In genomic region chr9:115611713-115612112, GRCm38 (mm10) we compare ENCODE assay signal across 16 mouse cellular contexts.
DNase-seq lines count a peak whose midpoint lies in the region; ATAC-seq and TF ChIP-seq lines count a peak whose summit lies in the region.
"Had no signal": no experiment of that assay in that cellular context is flagged by ENCODE, and none has a peak within 500 bp of the region (broad histone marks: within the 10 kb centered on the region; RNA-seq: fewer than 3 reads in every experiment).

No protein-coding gene starts in this region.

- TF ChIP-seq POLR2A in bone marrow, adult 2 months (IDR thresholded peaks at IDR 0.05; ENCODE audit: borderline replicate concordance, control insufficient read depth, low read depth, low read length): no peak

- H3K36me3 ChIP-seq in midbrain, embryonic 15.5 days (replicated peaks): no peaks in the 10 kb centered on the region

- no peak overlapping the region for H3K4me3 ChIP-seq in bone marrow, adult 2 months (replicated peaks; ENCODE audit: control insufficient read depth, low read depth, low read length)
- H3K4me3 ChIP-seq in midbrain, embryonic 15.5 days: no peak overlapping the region
- H3K4me3 ChIP-seq: forebrain, embryonic 13.5 days; heart, adult 2 months; myocyte had no signal

- H3K4me1 ChIP-seq in bone marrow, adult 2 months (ENCODE audit: control insufficient read depth, insufficient read depth, low read length): peaks cover 11% of the 10 kb centered on the region
- no peaks in the 10 kb centered on the region for H3K4me1 ChIP-seq in midbrain, embryonic 15.5 days
- H3K4me1 ChIP-seq: forebrain, embryonic 13.5 days had no signal

- DNase-seq in spleen, postnatal 36 days (ENCODE audit: low spot score in 2 of 2): peak; percentile 70 to 74
- no peak for DNase-seq in spleen, postnatal 14 days (ENCODE audit: low spot score in 2 of 2)
- DNase-seq in natural killer cell, adult 2 months (ENCODE audit: low spot score in 2 of 2): peak; percentile 45 to 67
- peak; percentile 35 for DNase-seq in thymus, postnatal 4 days
- no peak for DNase-seq in left cerebral cortex, postnatal 4 days
- no peak for DNase-seq in adrenal gland, postnatal 14 days
- DNase-seq: cerebellum, adult 11 months; heart, adult 2 months; heart, postnatal 10 days; kidney, postnatal 14 days; lung, embryonic 14.5 days; right cerebral cortex, postnatal 4 days had no signal

- no peak for ATAC-seq in midbrain, embryonic 15.5 days (replicated peaks)
- ATAC-seq: forebrain, embryonic 13.5 days had no signal

- H3K9ac ChIP-seq in midbrain, embryonic 15.5 days: no peak overlapping the region
- H3K9ac ChIP-seq: forebrain, embryonic 13.5 days; lung, embryonic 14.5 days had no signal

- intact Hi-C loops in left cerebral cortex, postnatal 4 days (cut with DNase I): no loop called here

- H3K4me2 ChIP-seq in midbrain, embryonic 15.5 days: no peak overlapping the region
- H3K4me2 ChIP-seq: forebrain, embryonic 13.5 days; lung, embryonic 14.5 days had no signal

- peak overlapping the region; percentile 54; the same call in 1 of the 2 replicates for H3K27ac ChIP-seq in bone marrow, adult 2 months (ENCODE audit: control insufficient read depth, insufficient read depth, low read depth, low read length, poor library complexity)
- H3K27ac ChIP-seq in midbrain, embryonic 15.5 days: no peak overlapping the region
- H3K27ac ChIP-seq: forebrain, embryonic 13.5 days; heart, adult 2 months had no signal

- 5% methylated on average over 5 of the region's 5 CpGs for WGBS in bone marrow, adult 2 months
- WGBS in midbrain, embryonic 15.5 days: 87% methylated on average over 5 of the region's 5 CpGs

- no peaks in the 10 kb centered on the region for H3K27me3 ChIP-seq in midbrain, embryonic 15.5 days (replicated peaks)
- H3K27me3 ChIP-seq: forebrain, embryonic 13.5 days had no signal

- TF ChIP-seq CTCF in bone marrow, adult 2 months (IDR thresholded peaks at IDR 0.05; ENCODE audit: control insufficient read depth, insufficient read depth, low read length): no peak

- H3K9me3 ChIP-seq in midbrain, embryonic 15.5 days: no peaks in the 10 kb centered on the region

Comparison
In these comparisons a context has a peak if more than half of its experiments do, and no peak if none do; other contexts are left out.
1. DNase-seq: peak in spleen, postnatal 36 days (2 of 2), natural killer cell, adult 2 months (2 of 2) and thymus, postnatal 4 days (single experiment); none in spleen, postnatal 14 days (0 of 2), left cerebral cortex, postnatal 4 days (single experiment) and adrenal gland, postnatal 14 days (single experiment).